Mouse (Mus musculus): ENCODE data around the gene Stat6.

Stat6 gene

DNA sequence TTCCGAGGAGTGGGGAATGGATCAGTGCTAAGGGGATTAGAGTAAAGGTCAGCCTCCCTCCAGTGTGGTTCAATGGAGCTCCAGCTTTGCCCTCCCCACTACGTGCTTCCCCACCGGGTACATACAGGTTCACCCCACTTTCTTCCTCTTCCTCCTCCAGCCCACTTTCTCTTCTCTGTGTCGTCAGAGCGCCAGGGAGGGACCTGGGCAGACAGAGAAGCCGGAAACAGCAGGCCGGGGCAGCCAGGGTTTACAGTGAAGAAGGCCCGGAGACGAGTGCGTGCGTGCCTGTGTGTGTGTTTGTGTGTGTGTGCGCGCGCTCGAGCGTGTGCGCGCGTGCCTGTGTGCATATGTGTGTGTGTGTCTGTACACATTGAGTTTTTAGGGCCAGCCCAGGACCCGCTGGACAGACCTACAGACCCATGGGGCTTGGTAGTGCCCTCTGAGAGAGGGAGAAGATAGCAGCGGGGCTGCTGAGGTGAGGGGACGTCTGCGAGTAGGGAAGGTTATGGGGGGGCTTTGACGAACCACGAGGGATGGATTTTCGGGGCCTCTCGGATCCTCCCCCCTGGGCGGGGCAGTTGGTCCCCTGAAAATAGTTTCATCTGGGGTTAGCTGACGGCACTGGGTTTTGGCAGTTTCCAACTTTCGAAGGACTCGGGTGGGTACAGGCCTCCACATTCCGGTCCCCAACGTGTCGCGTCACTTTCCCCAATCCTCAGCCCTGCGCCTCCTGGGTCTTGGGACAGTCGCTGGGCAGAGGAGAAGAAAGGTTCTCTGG lies at the start of gene Stat6:
Stat6 (plus strand) TSS at position 215 of the 781 bp plus-strand sequence.
- DNase-seq (ENCODE audit: low read depth, low spot score) = peak; percentile 92

DNA sequence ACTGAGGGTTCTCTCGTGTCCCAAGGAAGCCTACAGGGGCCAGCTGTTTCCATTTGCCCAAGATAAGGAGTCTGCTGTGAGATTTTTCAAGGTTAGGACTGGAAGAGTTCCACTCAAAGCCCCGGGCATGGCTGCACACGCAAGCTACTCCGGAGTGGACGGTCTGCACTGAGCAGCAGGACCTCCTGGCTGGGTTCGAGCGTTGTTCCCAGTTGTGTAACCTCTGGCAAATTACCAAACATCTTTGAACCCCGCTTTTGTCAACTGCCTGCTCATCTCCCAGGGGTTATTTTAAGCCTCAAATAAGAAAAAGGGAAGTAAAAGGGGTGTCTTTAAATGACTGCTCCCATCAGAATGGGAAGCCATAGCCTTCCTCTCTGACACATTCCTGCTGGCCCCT lies 48.4 kb upstream of the Stat6 start:
- DNase-seq (ENCODE audit: low read depth, low spot score) = no peak

DNA sequence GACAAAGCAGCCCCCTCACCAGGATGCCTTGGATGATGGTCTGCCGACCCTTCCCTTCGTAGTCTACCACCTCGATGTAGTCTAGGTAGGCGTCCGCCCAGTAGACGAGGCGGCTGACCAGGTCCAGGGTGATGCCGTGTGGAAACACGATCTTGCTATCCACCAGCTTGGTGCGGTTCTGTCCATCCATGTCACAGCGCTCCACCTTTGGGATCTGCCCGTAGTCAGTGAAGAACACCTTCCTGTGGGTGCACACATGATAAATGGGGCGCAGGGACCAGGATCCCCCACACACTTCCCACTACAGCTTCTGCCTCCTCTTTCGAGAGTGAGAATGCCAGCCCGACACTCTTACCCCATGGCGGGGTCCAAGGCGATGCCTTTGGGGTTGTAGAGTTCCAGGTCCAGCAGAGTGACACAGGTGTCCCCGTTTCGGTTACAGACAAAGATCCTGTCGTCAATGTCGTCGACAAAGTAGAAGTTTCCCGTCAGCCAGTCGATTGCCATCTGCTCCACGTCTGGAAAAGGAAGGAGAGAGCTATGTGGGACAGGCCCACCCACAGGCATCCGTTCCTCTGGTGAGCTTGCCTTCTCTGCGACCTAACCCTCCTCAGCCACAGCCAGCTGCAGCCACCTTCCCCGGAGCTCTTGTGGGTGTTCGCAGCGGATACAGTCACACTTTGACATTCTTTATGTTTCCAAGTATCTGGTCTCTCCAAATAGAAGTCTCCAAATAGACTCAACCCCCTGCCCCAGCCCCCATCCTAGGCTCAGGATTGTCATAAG lies 47.7 kb upstream of the Stat6 start:
- no peak for DNase-seq (ENCODE audit: low read depth, low spot score)

DNA sequence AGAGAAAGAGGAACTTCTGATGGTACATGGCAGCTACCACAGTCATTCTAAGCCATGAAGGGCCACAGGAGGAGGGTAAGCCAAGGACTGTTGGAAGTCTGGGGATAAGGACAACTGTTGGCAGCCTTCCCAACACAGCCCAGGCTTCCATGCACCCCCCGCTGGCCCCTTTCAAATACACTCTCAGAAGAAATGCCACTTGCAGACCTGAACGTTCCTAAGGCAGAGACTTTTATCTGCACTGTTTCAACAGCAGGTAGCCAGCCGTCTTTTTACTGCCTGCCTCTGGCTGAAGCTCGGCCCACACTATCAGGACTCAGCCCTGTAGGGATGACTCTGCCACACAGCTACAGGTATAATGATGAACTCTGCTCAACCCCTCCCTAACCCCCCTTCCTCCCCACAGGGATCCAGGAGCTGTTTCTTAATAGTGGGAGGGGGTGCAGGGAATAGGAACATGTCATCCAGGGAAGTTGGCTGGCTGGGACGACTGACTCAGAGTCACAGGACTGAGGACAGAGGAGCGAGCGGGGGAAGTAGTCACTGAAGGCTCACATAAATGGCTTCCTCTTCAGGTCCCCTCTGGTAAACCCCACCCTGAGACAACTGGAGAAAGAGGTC lies 46.4 kb upstream of the Stat6 start:
- DNase-seq (ENCODE audit: low read depth, low spot score) = no peak

GRCm38 (mm10) chr10:127597311-127597901 lies 45.4 kb upstream of the Stat6 start:
- DNase-seq (ENCODE audit: low read depth, low spot score) = no peak

GRCm38 (mm10) chr10:127598607-127599006 lies 44.2 kb upstream of the Stat6 start:
- DNase-seq (ENCODE audit: low read depth, low spot score) = no peak

DNA sequence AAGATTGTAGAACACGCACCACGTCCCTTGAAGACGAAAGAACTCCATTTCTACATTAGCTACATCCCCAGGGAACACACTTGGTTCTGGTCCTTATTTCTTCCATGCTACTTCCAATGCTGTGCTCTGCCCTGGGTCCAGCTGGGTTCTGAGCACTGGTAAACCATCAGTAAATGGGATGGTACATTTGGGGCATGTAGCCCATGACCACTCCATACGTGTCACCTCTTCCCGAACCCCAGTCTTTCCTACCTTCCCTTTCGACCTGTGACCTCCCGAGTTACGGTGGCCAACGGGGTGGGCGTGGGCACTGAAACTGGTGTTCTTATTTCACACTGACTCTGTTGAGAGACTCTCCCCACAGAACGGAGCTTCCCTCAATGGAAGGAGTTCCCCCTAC lies 43.5 kb upstream of the Stat6 start:
- DNase-seq (ENCODE audit: low read depth, low spot score) = no peak

DNA sequence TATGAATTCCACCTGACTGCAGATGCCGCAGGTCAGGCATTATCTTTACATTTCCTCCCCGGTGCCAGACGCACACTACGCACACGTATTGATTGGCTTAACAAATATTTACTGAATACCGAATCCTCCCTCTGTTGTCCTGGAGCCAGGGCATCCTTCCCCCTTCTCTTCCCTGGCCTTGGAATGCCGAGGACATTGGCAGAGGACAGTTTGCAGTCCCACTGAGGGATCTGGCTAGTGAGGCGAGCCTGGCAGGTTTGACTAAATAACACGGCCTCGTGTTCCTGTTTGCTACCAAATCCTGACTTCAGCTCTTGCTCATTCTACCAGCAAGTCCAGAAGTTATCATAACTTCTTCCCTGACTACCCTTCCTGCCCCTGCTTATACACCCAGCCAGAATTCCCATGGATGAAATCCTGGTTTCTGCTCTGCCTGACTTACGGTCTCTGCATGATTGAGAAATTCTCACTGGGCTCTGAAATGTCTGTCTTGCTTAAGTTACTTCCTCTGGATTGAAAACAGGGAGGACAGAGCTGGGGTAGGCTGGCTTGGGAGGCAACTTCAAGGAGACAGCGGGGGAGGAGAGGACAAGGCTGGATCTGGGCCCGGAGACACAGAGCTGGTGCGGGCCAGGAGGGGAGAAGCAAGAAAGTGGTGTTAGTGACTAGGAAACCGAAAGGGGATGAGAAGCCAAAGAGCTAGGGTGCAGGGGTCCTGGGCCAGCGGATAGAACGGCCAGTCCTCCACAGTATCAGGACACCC lies 42.8 kb upstream of the Stat6 start:
- no peak for DNase-seq (ENCODE audit: low read depth, low spot score)

- no peak for DNase-seq (ENCODE audit: low read depth, low spot score)
These were observed 40.6 kb upstream of the Stat6 start for GRCm38 (mm10) chr10:127602194-127602593.

DNA sequence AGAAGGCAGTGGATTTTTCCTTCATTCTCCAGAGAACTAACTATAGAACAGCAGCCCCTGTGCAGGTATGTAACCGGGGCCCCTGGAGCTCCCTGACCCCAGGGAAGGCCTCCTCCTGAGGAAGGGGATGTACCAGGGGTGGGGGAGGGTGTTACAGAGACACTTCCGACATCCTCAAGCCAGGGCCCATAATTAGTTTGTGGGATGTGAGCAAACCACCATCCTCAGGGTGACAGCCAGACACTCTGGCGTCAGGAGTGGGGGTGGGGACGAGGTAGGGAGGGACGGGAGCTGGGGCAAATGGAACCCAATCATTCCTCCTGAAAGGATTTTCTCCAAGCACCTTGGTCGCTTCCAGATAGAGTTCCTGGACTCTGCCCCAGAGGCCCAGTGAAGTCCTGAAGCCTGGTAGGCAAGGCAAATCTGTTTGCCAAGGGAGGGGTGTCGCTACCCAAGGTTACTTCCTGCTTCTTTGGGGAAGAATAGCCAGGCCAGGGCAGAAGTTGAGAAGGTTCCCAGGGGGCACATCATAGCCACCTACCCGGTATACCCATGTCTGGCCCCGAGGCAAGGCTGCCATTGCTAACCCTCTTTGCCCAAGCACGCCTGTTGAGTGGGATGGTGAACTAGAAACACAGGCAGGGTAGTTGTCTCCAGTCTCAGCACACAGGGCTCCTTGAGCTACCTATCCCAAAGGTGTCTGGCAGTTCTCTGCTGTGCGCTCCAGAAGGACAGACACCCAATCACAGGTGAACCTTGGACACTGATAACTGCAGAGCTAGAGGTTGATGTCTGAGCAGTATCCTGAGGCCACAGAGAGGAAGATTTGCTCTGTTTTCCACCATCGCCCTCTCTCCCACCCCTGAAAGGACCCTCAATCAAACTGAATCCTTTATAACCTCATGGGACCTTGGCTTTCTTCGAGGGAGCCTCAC lies 39.1 kb upstream of the Stat6 start:
- no peak for DNase-seq (ENCODE audit: low read depth, low spot score)

DNA sequence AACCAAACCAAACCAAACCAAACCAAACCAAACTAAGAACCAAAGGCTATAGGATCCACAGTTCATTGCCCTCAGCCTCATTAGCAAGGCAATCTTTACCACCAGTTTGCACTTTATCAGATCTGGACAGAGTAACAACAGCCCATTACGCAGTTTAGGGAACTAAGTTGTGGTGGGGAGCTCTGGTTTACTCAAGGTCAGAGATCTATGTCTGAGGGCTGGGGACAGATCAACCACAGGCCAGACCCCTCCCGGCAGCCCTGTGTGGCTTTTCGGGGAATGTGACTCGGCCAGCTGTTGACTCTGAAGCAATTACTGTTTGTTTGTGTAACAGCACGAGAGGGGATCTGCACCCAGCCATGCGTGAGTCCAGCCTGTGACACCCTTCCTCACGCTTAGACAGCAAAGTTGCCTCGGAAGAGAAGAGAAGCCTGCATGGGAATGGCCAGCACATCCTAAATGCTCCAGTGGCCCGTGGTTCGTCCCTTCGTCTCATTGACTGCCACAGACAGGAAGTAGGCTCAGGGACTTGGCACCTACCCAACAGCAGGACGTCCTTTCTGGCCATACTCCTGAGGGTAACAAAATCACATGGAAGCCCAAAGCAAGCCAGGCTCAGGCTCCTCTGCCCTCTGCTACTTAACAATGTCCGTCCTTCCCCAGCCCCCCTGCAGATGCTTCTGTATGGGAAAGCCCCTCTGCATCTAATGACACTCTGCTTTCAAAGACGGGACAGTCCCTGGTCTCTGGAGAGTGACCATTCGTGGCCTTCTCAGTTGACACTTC lies 38.1 kb upstream of the Stat6 start:
- no peak for DNase-seq (ENCODE audit: low read depth, low spot score)

DNA sequence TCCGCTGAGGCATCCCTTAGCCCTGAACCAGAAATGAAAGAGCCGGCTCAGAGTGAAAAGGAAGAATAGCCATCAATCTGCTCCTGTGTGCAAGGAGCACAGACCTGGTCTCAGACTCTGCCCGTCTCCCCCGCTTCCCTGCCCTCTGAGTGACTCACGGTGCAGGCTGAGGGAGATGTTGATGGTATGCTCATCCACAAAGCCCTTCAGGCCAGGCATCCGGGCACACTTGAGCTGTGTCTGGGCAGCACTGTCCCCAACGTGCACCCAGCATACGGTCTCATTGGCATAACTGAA lies 37.6 kb upstream of the Stat6 start:
- DNase-seq (ENCODE audit: low read depth, low spot score) = no peak

GRCm38 (mm10) chr10:127605756-127606155 lies 37.0 kb upstream of the Stat6 start:
- DNase-seq (ENCODE audit: low read depth, low spot score) = no peak

DNA sequence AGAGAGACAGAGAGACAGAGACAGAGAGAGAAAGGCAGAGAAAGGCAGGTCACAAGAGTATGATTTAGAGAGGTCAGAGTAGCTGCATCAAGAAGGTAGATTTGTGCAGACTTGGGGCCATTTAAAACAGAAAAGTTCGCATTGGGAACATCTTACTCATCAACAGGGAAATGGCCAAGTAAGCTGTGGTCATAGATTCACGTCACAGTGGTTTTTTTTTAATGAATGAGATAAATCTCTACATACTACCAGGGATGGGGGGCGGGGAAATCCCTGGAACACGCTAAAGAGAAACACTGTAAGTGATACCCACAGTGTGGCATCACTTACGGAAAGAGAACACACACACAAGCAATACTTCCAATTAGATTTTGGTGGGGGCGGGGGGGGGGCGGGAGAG lies 35.7 kb upstream of the Stat6 start:
- DNase-seq (ENCODE audit: low read depth, low spot score) = peak; percentile 23

GRCm38 (mm10) chr10:127609415-127610065 lies 33.2 kb upstream of the Stat6 start:
- no peak for DNase-seq (ENCODE audit: low read depth, low spot score)

GRCm38 (mm10) chr10:127610066-127610415 lies 32.7 kb upstream of the Stat6 start:
- DNase-seq (ENCODE audit: low read depth, low spot score) = no peak

DNA sequence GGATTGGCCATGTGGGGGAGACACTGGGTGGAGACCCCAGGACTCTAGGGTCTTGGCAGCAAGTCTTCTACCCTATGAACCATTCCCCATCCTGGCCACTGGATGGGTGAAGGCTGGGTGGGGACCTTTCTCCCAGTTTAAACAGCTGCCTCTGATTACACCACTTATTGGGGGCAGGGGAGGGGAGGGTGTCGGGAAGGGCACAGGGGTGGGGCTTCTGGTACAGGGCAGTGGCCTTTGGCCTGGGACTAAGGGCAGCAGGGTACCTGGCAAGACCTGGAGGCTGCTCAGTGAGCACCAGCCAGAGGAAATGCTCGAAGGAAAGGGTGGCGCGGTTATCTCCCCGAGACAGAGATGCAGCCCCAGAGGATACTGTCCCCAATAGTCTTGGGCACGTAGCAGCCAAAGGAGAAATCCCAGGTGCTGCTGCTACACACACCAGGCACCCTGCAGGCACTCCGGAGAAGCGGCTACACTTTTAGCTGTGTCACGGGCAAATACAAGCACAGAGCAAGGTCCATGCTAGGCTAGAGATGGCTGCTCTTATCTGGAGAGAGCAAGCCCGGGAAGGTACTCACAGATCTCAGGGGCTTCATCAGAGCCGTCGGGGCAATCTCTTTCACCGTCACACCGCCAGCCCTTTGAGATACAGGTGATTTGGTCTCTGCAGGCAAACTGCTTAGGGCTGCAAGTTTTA lies 30.6 kb upstream of the Stat6 start:
- no peak for DNase-seq (ENCODE audit: low read depth, low spot score)

DNA sequence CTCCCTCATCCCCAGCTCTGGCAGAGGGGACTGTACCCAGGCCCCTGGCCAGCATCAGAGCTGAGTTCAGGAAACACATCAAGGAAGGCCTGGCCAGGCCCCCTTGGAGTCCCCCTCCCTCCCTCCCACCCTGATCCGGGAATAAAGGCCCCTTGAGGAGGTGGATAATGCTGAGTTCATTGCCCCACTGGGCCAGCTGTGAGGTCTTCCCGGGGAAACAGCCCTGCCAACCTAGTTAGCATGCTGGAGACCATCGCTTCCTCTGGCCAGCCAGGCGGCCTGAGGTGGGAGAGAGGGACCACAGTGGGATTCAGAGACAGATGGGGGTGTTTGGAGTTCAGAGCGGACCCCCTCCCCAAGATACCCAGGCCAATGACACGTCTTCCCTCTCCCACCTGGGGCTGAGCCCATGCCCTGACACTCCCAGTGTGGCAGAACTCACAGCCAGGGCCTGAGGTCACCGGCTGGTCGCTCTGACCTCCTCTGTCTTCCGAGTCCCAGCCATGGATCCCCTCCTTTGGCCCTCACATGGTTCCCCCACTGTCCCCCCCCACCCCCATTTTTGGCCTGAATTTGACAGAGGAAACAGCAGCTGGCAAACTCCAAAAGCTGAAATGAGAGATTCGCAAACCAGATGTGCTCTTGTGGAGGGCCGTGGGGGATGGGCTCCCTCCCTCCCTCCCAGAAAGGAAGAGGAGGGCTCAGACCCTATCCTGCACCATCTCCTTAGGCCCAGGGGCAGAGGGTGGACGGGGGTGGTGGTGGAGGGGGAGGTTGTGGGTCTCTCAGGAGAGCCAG lies 28.4 kb upstream of the Stat6 start:
- DNase-seq (ENCODE audit: low read depth, low spot score) = no peak

Measured in CD4-positive helper T cell, adult 2 months (primary cell).